Mouse (Mus musculus): ENCODE data around the gene Tk2. TPM values are rescaled to one million over a fixed set of nuclear protein-coding genes. Genes with fewer than 3 reads are reported as not detected.
A peak's percentile ranks its signal among the peaks of the same experiment; 100 is the strongest.
"Not testable (repeated sequence)": the region's sequence is repeated elsewhere in the genome, so short reads cannot be mapped to it uniquely, and the experiment has no call there.

Gene Tk2
- 32.5 and 36.5 TPM in 2 replicates for polyA plus RNA-seq (2014; fragmentation: Nextera tagmentation; extraction: Ambion mirVana)

DNA sequence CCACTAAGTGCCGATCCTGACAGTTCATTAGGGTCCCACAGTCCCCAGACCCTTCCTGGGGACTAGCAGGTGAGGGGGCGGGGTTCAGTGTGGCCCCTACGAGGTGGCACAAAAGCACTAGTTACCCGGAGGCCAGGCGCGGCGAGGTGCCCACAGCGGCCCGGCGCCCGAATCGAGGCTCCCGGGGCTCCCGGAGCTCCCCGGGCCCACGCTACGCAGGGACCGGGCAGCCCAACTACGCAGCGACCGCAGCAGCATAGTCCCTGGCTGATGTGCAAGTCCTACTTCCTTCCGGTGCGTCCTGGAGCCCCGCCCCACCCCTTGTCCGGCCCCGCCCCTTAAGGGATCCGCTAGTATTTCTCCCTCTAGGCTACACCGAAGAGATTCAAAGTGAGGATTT is at the start of gene Tk2:
Tk2 (minus strand) TSS at position 283 of the 400 bp plus-strand sequence.
- Histone ChIP-seq H3K4me2 (replicated peaks; ENCODE audit: low read depth, low read length) (peak within 1 kb of the TSS; percentile 59), H3K9me3 (ENCODE audit: control insufficient read depth, low read length) (no peaks in the 10 kb centered on the region), H3K27ac (ENCODE audit: low read depth, low read length) (no peak within 1 kb of the TSS), H3K27me3 (ENCODE audit: control insufficient read depth, insufficient read depth, low read length) (no peaks in the 10 kb centered on the region), H3K4me3 (ENCODE audit: low read depth, low read length) (peak within 1 kb of the TSS; percentile 87), H3K9ac (ENCODE audit: low read depth, low read length) (peak within 1 kb of the TSS; percentile 85), H3K36me3 (ENCODE audit: control insufficient read depth, insufficient read depth, low read length) (no peaks in the 10 kb centered on the region), H3K4me1 (replicated peaks; ENCODE audit: control insufficient read depth, insufficient read depth, low read length) (no peaks in the 10 kb centered on the region)
- WGBS = under 1% methylated on average over 28 of the region's 28 CpGs
- ATAC-seq (ENCODE audit: low FRiP score) = peak; percentile 88
- DNase-seq (ENCODE audit: low spot score) = peak; percentile 85

DNA sequence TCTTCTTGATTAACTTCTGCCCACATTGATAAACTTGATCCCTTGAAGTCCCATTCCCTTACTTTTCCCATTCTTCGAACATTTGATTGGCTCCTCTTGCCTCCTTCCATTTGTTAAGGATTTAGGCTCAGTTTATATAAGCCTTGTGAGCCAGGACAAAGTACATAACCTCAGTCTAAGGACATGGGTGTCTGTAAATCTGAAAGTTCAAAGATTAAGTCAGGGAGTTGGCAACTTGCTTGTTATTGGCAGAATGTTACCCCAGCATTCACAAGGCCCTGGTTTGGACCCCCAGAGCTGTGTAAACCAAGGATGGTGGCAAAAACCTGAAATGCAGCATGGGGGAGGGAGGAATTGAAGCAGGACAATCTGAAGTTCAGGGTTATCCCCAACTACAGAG is 46.0 kb upstream of the Tk2 start:
- no peak overlapping the region for H3K9ac ChIP-seq (ENCODE audit: low read depth, low read length)
- no peak overlapping the region for H3K4me2 ChIP-seq (replicated peaks; ENCODE audit: low read depth, low read length)
- ATAC-seq (ENCODE audit: low FRiP score) (no peak), DNase-seq (ENCODE audit: low spot score) (no peak)
- 92% methylated on average over 1 of the region's 1 CpGs for WGBS
- no peaks in the 10 kb centered on the region for H3K36me3 ChIP-seq (ENCODE audit: control insufficient read depth, insufficient read depth, low read length)
- no peaks in the 10 kb centered on the region for H3K9me3 ChIP-seq (ENCODE audit: control insufficient read depth, low read length)
- no peak overlapping the region for H3K27ac ChIP-seq (ENCODE audit: low read depth, low read length)
- H3K27me3 ChIP-seq (ENCODE audit: control insufficient read depth, insufficient read depth, low read length) = no peaks in the 10 kb centered on the region
- H3K4me1 ChIP-seq (replicated peaks; ENCODE audit: control insufficient read depth, insufficient read depth, low read length) = no peaks in the 10 kb centered on the region
- no peak overlapping the region for H3K4me3 ChIP-seq (ENCODE audit: low read depth, low read length)

GRCm38 (mm10) chr8:104293081-104293480 is 44.7 kb upstream of the Tk2 start, which contains the start of gene Cmtm2a:
TSS of gene Cmtm2a (minus strand) at chr8:104293181.
- H3K27ac ChIP-seq (ENCODE audit: low read depth, low read length); H3K9me3 ChIP-seq (ENCODE audit: control insufficient read depth, low read length); H3K36me3 ChIP-seq (ENCODE audit: control insufficient read depth, insufficient read depth, low read length); ATAC-seq (ENCODE audit: low FRiP score); DNase-seq (ENCODE audit: low spot score); H3K4me3 ChIP-seq (ENCODE audit: low read depth, low read length); H3K4me2 ChIP-seq (replicated peaks; ENCODE audit: low read depth, low read length); H3K9ac ChIP-seq (ENCODE audit: low read depth, low read length); H3K4me1 ChIP-seq (replicated peaks; ENCODE audit: control insufficient read depth, insufficient read depth, low read length); H3K27me3 ChIP-seq (ENCODE audit: control insufficient read depth, insufficient read depth, low read length): not testable (repeated sequence)
- WGBS = 84% methylated on average over 11 of the region's 12 CpGs

- Histone ChIP-seq H3K27me3 (ENCODE audit: control insufficient read depth, insufficient read depth, low read length) (no peaks in the 10 kb centered on the region), H3K4me3 (ENCODE audit: low read depth, low read length) (no peak overlapping the region), H3K4me1 (replicated peaks; ENCODE audit: control insufficient read depth, insufficient read depth, low read length) (no peaks in the 10 kb centered on the region), H3K9ac (ENCODE audit: low read depth, low read length) (no peak overlapping the region), H3K9me3 (ENCODE audit: control insufficient read depth, low read length) (no peaks in the 10 kb centered on the region), H3K4me2 (replicated peaks; ENCODE audit: low read depth, low read length) (no peak overlapping the region), H3K36me3 (ENCODE audit: control insufficient read depth, insufficient read depth, low read length) (no peaks in the 10 kb centered on the region), H3K27ac (ENCODE audit: low read depth, low read length) (no peak overlapping the region)
- no peak for ATAC-seq (ENCODE audit: low FRiP score)
- no peak for DNase-seq (ENCODE audit: low spot score)
- 89% methylated on average over 6 of the region's 6 CpGs for WGBS
Measured at GRCm38 (mm10) chr8:104268937-104269440, 20.6 kb upstream of the Tk2 start.

DNA sequence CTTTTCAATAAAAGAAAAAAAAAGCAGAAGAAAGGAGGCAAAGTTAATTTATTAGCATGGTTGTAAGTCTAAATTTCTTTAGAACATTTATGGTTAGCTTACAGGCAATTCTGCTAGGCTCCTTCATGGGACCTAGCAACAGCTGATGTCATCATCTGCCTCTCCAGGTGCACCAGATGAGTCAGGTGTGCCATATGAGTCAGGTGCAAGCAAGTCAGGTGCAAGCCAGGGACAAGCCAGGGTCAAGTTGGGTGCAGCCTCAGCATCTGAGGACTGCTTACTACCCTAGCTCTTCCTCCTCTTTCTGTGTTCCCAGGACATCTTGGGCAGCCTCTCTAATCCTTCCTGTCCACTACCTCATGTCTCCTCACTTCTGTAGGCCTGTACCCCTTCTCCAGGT is 20.0 kb upstream of the Tk2 start:
- Histone ChIP-seq H3K4me2 (replicated peaks; ENCODE audit: low read depth, low read length) (no peak overlapping the region), H3K27me3 (ENCODE audit: control insufficient read depth, insufficient read depth, low read length) (no peaks in the 10 kb centered on the region), H3K36me3 (ENCODE audit: control insufficient read depth, insufficient read depth, low read length) (no peaks in the 10 kb centered on the region; the same call in 1 of the 2 replicates), H3K4me1 (replicated peaks; ENCODE audit: control insufficient read depth, insufficient read depth, low read length) (no peaks in the 10 kb centered on the region), H3K9me3 (ENCODE audit: control insufficient read depth, low read length) (no peaks in the 10 kb centered on the region), H3K9ac (ENCODE audit: low read depth, low read length) (no peak overlapping the region), H3K4me3 (ENCODE audit: low read depth, low read length) (no peak overlapping the region), H3K27ac (ENCODE audit: low read depth, low read length) (no peak overlapping the region)
- no peak for ATAC-seq (ENCODE audit: low FRiP score)
- DNase-seq (ENCODE audit: low spot score) = no peak

DNA sequence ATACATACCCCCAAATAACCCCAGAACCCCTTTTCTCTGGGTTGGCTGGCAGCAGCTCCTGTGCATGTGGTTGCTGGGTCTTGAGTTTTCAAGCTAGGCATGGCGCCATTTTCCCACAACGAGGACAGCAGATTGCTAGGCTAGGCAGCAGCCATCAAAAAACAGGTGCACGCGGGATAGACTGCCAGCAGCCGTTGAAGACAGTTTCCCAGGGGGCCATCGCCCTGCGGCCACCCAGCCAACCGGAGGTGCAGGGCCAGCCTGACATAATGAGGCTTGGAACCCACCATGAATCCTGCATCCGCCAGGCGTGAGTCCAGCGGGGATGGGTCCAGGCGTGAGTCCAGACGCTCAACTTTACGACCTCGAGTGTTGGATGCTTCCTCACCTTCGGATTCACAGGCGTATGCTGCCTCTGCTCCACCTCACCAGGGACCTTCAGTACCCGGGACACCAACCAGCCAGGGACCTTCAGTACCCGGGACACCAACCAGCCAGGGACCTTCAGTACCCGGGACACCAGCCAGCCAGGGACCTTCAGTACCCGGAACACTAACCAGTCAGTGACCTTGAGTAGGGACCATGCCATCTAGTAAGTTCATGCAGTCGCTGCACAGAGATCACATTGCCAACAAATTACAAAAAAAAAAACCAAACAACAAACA is 16.0 kb upstream of the Tk2 start:
- H3K4me3 ChIP-seq (ENCODE audit: low read depth, low read length); DNase-seq (ENCODE audit: low spot score); H3K4me1 ChIP-seq (replicated peaks; ENCODE audit: control insufficient read depth, insufficient read depth, low read length); H3K4me2 ChIP-seq (replicated peaks; ENCODE audit: low read depth, low read length); H3K9me3 ChIP-seq (ENCODE audit: control insufficient read depth, low read length); H3K27ac ChIP-seq (ENCODE audit: low read depth, low read length); ATAC-seq (ENCODE audit: low FRiP score); H3K36me3 ChIP-seq (ENCODE audit: control insufficient read depth, insufficient read depth, low read length); H3K27me3 ChIP-seq (ENCODE audit: control insufficient read depth, insufficient read depth, low read length); H3K9ac ChIP-seq (ENCODE audit: low read depth, low read length): not testable (repeated sequence)
- 96% methylated on average over 20 of the region's 22 CpGs for WGBS

GRCm38 (mm10) chr8:104261802-104262201 is 13.4 kb upstream of the Tk2 start:
- H3K4me1 ChIP-seq (replicated peaks; ENCODE audit: control insufficient read depth, insufficient read depth, low read length); DNase-seq (ENCODE audit: low spot score); H3K36me3 ChIP-seq (ENCODE audit: control insufficient read depth, insufficient read depth, low read length); H3K4me3 ChIP-seq (ENCODE audit: low read depth, low read length); H3K9ac ChIP-seq (ENCODE audit: low read depth, low read length); ATAC-seq (ENCODE audit: low FRiP score); H3K27ac ChIP-seq (ENCODE audit: low read depth, low read length); H3K27me3 ChIP-seq (ENCODE audit: control insufficient read depth, insufficient read depth, low read length); H3K4me2 ChIP-seq (replicated peaks; ENCODE audit: low read depth, low read length); H3K9me3 ChIP-seq (ENCODE audit: control insufficient read depth, low read length): not testable (repeated sequence)
- 97% methylated on average over 5 of the region's 5 CpGs for WGBS

DNA sequence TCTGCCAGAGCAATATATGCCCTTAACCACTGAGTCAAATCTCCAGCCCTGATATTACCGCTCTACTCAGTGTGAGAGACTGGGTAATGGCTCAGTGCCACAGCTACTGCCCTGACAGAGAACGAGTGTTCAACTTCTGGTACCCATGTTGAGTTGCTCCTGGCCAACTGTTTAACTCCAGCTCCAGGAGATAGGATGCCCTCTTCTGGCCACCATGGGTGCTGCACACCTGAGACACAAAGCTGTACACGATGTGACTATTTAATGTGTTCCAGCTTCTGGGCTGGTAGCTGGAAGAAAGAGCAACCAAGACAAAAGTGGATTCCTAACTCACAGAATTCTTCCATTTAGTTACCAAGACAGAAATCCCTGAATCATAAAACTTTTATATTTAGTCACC is 4.7 kb upstream of the Tk2 start:
- DNase-seq (ENCODE audit: low spot score) (peak; percentile 24), ATAC-seq (ENCODE audit: low FRiP score) (no peak)
- H3K9ac ChIP-seq (ENCODE audit: low read depth, low read length) = no peak overlapping the region
- H3K36me3 ChIP-seq (ENCODE audit: control insufficient read depth, insufficient read depth, low read length) = no peaks in the 10 kb centered on the region; the same call in 1 of the 2 replicates
- no peaks in the 10 kb centered on the region for H3K27me3 ChIP-seq (ENCODE audit: control insufficient read depth, insufficient read depth, low read length)
- no peak overlapping the region for H3K4me3 ChIP-seq (ENCODE audit: low read depth, low read length)
- WGBS = 91% methylated on average over 3 of the region's 3 CpGs
- no peaks in the 10 kb centered on the region for H3K9me3 ChIP-seq (ENCODE audit: control insufficient read depth, low read length)
- H3K4me1 ChIP-seq (replicated peaks; ENCODE audit: control insufficient read depth, insufficient read depth, low read length) = no peaks in the 10 kb centered on the region
- no peak overlapping the region for H3K4me2 ChIP-seq (replicated peaks; ENCODE audit: low read depth, low read length)
- H3K27ac ChIP-seq (ENCODE audit: low read depth, low read length) = no peak overlapping the region

GRCm38 (mm10) chr8:104251461-104251860 is 3.1 kb upstream of the Tk2 start:
- no peaks in the 10 kb centered on the region for H3K9me3 ChIP-seq (ENCODE audit: control insufficient read depth, low read length)
- H3K27ac ChIP-seq (ENCODE audit: low read depth, low read length) = no peak overlapping the region
- DNase-seq (ENCODE audit: low spot score) (peak; percentile 31), ATAC-seq (ENCODE audit: low FRiP score) (peak; percentile 13)
- peak overlapping the region; percentile 76 for H3K4me2 ChIP-seq (replicated peaks; ENCODE audit: low read depth, low read length)
- no peaks in the 10 kb centered on the region for H3K27me3 ChIP-seq (ENCODE audit: control insufficient read depth, insufficient read depth, low read length)
- no peaks in the 10 kb centered on the region for H3K36me3 ChIP-seq (ENCODE audit: control insufficient read depth, insufficient read depth, low read length)
- H3K4me1 ChIP-seq (replicated peaks; ENCODE audit: control insufficient read depth, insufficient read depth, low read length) = no peaks in the 10 kb centered on the region
- peak overlapping the region; percentile 70 for H3K4me3 ChIP-seq (ENCODE audit: low read depth, low read length)
- peak overlapping the region; percentile 84 for H3K9ac ChIP-seq (ENCODE audit: low read depth, low read length)
- 0% methylated on average over 7 of the region's 7 CpGs for WGBS
